Comparison of ENCODE assay signal across 8 mouse cellular contexts in the genomic region with DNA sequence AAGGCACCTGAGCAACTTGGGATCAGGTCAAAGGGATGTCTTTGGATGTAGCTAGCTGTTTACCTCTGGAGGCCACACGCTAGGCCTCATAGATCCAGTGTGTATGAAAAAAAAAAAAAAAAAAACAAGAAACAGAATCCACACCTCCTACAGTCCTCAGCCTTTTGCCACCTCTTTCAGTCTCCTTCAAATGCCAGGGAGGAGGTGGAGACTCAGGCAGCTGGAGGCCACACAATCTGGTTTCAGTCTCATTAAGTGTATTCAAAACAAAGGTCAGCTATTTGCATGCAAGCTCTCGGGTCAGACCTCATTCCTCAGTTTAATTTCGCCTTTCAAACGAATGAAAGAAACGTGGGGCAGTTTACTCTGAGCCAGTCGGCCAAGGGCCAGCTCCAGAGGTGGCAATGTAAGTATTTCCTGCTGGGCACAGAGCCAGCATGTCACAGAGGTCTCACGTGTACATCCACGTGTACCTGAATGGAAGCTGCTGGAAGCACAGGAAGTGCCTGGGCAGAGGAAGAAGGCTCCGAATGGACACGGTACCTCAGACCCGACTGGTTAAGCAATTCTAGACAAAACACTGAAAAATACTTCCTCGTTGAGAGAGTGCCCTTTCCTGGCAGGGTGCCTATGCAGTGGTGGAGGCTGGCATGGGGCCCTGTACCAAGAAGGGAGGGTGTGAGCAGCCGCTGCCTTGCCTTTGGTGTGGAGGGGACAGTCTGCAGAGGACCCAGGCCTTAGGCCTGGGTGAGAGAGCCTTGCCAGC.
A peak's percentile ranks its signal among the peaks of the same experiment; 100 is the strongest.
DNase-seq lines count a peak whose midpoint lies in the region; ATAC-seq lines count a peak whose summit lies in the region.

No protein-coding gene starts in this region.

- H3K27me3 ChIP-seq in intestine, embryonic 14.5 days (replicated peaks; ENCODE audit: control insufficient read depth, insufficient read depth, low read length), result no peaks in the 10 kb centered on the region
- H3K27me3 ChIP-seq in midbrain, embryonic 14.5 days (ENCODE audit: control insufficient read depth, insufficient read depth, low read length), result no peaks in the 10 kb centered on the region

- no peaks in the 10 kb centered on the region for H3K9me3 ChIP-seq in intestine, embryonic 14.5 days (ENCODE audit: control insufficient read depth, low read length)
- H3K9me3 ChIP-seq in midbrain, embryonic 14.5 days (ENCODE audit: control insufficient read depth, low read length), result no peaks in the 10 kb centered on the region

- no peak overlapping the region for H3K4me3 ChIP-seq in intestine, embryonic 14.5 days (ENCODE audit: low read depth, low read length)
- no peak overlapping the region for H3K4me3 ChIP-seq in midbrain, embryonic 14.5 days (replicated peaks; ENCODE audit: low read depth, low read length)

- H3K4me2 ChIP-seq in intestine, embryonic 14.5 days (ENCODE audit: low read length), result no peak overlapping the region
- H3K4me2 ChIP-seq in midbrain, embryonic 14.5 days (ENCODE audit: low read length), result no peak overlapping the region

- peaks cover 7% of the 10 kb centered on the region; the same call in 1 of the 2 replicates for H3K4me1 ChIP-seq in intestine, embryonic 14.5 days (replicated peaks; ENCODE audit: control insufficient read depth, insufficient read depth, low read length)
- peaks cover 46% of the 10 kb centered on the region for H3K4me1 ChIP-seq in midbrain, embryonic 14.5 days (ENCODE audit: control insufficient read depth, insufficient read depth, low read length)

- peaks cover 5% of the 10 kb centered on the region; the same call in 1 of the 2 replicates for H3K36me3 ChIP-seq in intestine, embryonic 14.5 days (ENCODE audit: control insufficient read depth, insufficient read depth, low read length)
- H3K36me3 ChIP-seq in midbrain, embryonic 14.5 days (ENCODE audit: control insufficient read depth, insufficient read depth, low read length), result 0 out of 2 replicates have a peak, but pooled peaks cover 4% of the 10 kb centered on the region

- no peak for ATAC-seq in frontal cortex, adult (ENCODE audit: low TSS enrichment)
- no peak; the same call in 1 of the 2 replicates for ATAC-seq in intestine, embryonic 14.5 days (replicated peaks; ENCODE audit: low FRiP score, low TSS enrichment, low read depth)
- 0 out of 2 replicates have a peak, but pooled peaks have one; percentile 11 for ATAC-seq in midbrain, embryonic 14.5 days (ENCODE audit: low FRiP score, low TSS enrichment)

- no peak overlapping the region for H3K27ac ChIP-seq in intestine, embryonic 14.5 days (ENCODE audit: low read depth)
- H3K27ac ChIP-seq in midbrain, embryonic 14.5 days (replicated peaks; ENCODE audit: low read depth, low read length), result peak overlapping the region; percentile 45

- DNase-seq in frontal cortex, postnatal 14 days (ENCODE audit: low spot score in 2 of 2), result peak; percentile 57 to 63
- DNase-seq in cerebellum, postnatal 25 days, result peak; percentile 49 to 63
- peak; percentile 51 for DNase-seq in gastrocnemius, postnatal 25 days
- peak; percentile 61 for DNase-seq in intestine, embryonic 14.5 days (ENCODE audit: low spot score)
- DNase-seq in left cerebral cortex, adult 18-20 months (ENCODE audit: low spot score in 2 of 2), result peak; percentile 53 to 66
- DNase-seq in midbrain, embryonic 14.5 days, result peak; percentile 58
- DNase-seq in urinary bladder, adult 2 months (ENCODE audit: low spot score), result peak; percentile 62

- no peak overlapping the region for H3K9ac ChIP-seq in intestine, embryonic 14.5 days (ENCODE audit: low read length)
- no peak overlapping the region for H3K9ac ChIP-seq in midbrain, embryonic 14.5 days (replicated peaks; ENCODE audit: low read length)

- 24% methylated on average over 13 of the region's 13 CpGs for WGBS in intestine, embryonic 14.5 days
- WGBS in midbrain, embryonic 14.5 days, result 37% methylated on average over 13 of the region's 13 CpGs
